Mouse (Mus musculus): Measurements from ENCODE around the gene Lsm4.

Lsm4 gene

GRCm38 (mm10) chr8:70725792-70726447 lies 52.9 kb downstream of the Lsm4 start:
- no peak for DNase-seq (ENCODE audit: low read depth, low spot score)

DNA sequence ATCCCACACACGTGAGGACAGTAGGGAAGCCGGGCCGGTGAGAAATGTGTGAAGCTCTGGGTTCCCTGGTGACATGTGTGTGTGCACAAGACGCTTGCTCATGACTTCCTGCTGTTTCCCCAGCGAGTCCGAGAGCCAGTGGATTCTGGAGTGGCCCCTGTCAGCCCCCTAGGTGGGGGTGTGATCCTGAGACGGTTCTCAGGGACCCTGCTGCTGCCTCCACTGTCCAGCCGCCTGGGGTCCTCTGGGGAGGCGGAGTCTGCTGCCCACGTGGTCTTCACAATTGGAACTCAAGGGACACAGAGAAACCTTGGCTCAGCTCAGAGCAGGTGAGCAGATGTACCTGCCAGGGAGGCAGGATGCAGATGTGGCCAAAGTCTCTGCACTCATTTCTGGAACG lies 53.7 kb downstream of the Lsm4 start:
- no peak for DNase-seq (ENCODE audit: low read depth, low spot score)

All from CD4-positive helper T cell, adult 2 months (primary cell).